Mouse (Mus musculus) MEL (cell line): ENCODE measurements around the gene Wdr46. TPM values are rescaled to one million over a fixed set of nuclear protein-coding genes. Genes with fewer than 3 reads are reported as not detected.

Experiments
- CHD1 ChIP-seq: IDR thresholded peaks from 2 replicates; pipeline ENCODE4 v1.6.1; 2012; ENCODE audit warnings: low read depth, mild to moderate bottlenecking, inconsistent platforms, low read length, improper control_type of control experiment
- CHD2 ChIP-seq: IDR thresholded peaks from 2 replicates; pipeline ENCODE4 v1.6.1; 2011; ENCODE audit warnings: low read length, improper control_type of control experiment
- CTCF ChIP-seq, 3 experiments: IDR thresholded peaks in 2 of 3; conservative IDR thresholded peaks in 1 of 3; 2 replicates each; pipeline ENCODE4 v1.5.1; 2011 to 2012; ENCODE audit warnings: low read length in 3 of 3, low read depth in 2 of 3, mild to moderate bottlenecking in 2 of 3, improper control_type of control experiment in 1 of 3, inconsistent platforms in 1 of 3, mixed read lengths in 1 of 3, moderate library complexity in 1 of 3; ENCODE audit not compliant: control insufficient read depth in 1 of 3, insufficient read depth in 1 of 3, poor library complexity in 1 of 3, severe bottlenecking in 1 of 3
- E2F4 ChIP-seq: IDR thresholded peaks from 2 replicates; pipeline ENCODE4 v1.6.1; 2011; ENCODE audit warnings: low read depth, low read length, improper control_type of control experiment, borderline replicate concordance
- ELF1 ChIP-seq: IDR thresholded peaks from 2 replicates; pipeline ENCODE4 v1.6.1; 2014; ENCODE audit warnings: low read depth, mild to moderate bottlenecking, inconsistent platforms, low read length, improper control_type of control experiment, moderate library complexity
- GATA1 ChIP-seq: IDR thresholded peaks from 2 replicates; pipeline ENCODE4 v1.6.1; 2011; ENCODE audit warnings: low read depth, low read length, improper control_type of control experiment
- HCFC1 ChIP-seq: IDR thresholded peaks from 2 replicates; pipeline ENCODE4 v1.6.1; 2012; ENCODE audit warnings: low read depth, mild to moderate bottlenecking, inconsistent platforms, low read length, improper control_type of control experiment, moderate library complexity
- JUND ChIP-seq: IDR thresholded peaks from 2 replicates; pipeline ENCODE4 v1.6.1; 2011; ENCODE audit warnings: low read depth, mild to moderate bottlenecking, improper control_type of control experiment, low read length
- MAFK ChIP-seq: IDR thresholded peaks from 2 replicates; pipeline ENCODE4 v1.6.1; 2011; ENCODE audit warnings: low read depth, mild to moderate bottlenecking, low read length, improper control_type of control experiment, borderline replicate concordance
- MAZ ChIP-seq: IDR thresholded peaks from 2 replicates; pipeline ENCODE4 v1.6.1; 2012; ENCODE audit warnings: low read depth, mild to moderate bottlenecking, inconsistent platforms, low read length, improper control_type of control experiment
- MEF2A ChIP-seq: IDR thresholded peaks from 2 replicates; pipeline ENCODE4 v1.6.1; 2014; ENCODE audit warnings: low read depth, mild to moderate bottlenecking, inconsistent platforms, low read length, improper control_type of control experiment; ENCODE audit not compliant: poor library complexity, insufficient replicate concordance, severe bottlenecking; ENCODE audit errors: extremely low read depth
- MYC ChIP-seq: IDR thresholded peaks from 2 replicates; pipeline ENCODE4 v1.6.1; 2011; ENCODE audit warnings: low read depth, mild to moderate bottlenecking, low read length, improper control_type of control experiment, moderate library complexity
- POLR2A ChIP-seq, 2 experiments: IDR thresholded peaks; 2 replicates each; pipeline ENCODE4 v1.6.1; 2011 to 2012; ENCODE audit warnings: low read length in 2 of 2, mild to moderate bottlenecking in 2 of 2, control low read depth in 1 of 2, improper control_type of control experiment in 1 of 2, low read depth in 1 of 2, moderate library complexity in 1 of 2; ENCODE audit not compliant: control insufficient read depth in 1 of 2, insufficient read depth in 1 of 2, poor library complexity in 1 of 2
- POLR2AphosphoS2 ChIP-seq: IDR thresholded peaks from 2 replicates; pipeline ENCODE4 v1.6.1; 2011; ENCODE audit warnings: low read length, improper control_type of control experiment
- POLR2AphosphoS5 ChIP-seq: IDR thresholded peaks from 2 replicates; pipeline ENCODE4 v1.6.1; 2012; ENCODE audit warnings: low read depth, borderline replicate concordance, mild to moderate bottlenecking, inconsistent platforms, low read length, moderate library complexity, mixed read lengths
- RAD21 ChIP-seq: IDR thresholded peaks from 2 replicates; pipeline ENCODE4 v1.6.1; 2011; ENCODE audit warnings: mild to moderate bottlenecking, low read depth, low read length, improper control_type of control experiment
- RCOR1 ChIP-seq: IDR thresholded peaks from 2 replicates; pipeline ENCODE4 v1.6.1; 2012; ENCODE audit warnings: low read depth, mild to moderate bottlenecking, inconsistent platforms, low read length, improper control_type of control experiment
- SIN3A ChIP-seq: IDR thresholded peaks from 2 replicates; pipeline ENCODE4 v1.6.1; 2012; ENCODE audit warnings: low read length, improper control_type of control experiment, inconsistent platforms
- SMC3 ChIP-seq: IDR thresholded peaks from 2 replicates; pipeline ENCODE4 v1.6.1; 2011; ENCODE audit warnings: low read depth, low read length, improper control_type of control experiment
- TAL1 ChIP-seq: IDR thresholded peaks from 2 replicates; pipeline ENCODE4 v1.6.1; 2012; ENCODE audit warnings: mild to moderate bottlenecking, inconsistent platforms, low read length, moderate library complexity, mixed read lengths
- TBP ChIP-seq: IDR thresholded peaks from 2 replicates; pipeline ENCODE4 v1.8.0; 2011; ENCODE audit warnings: low read depth, low read length, improper control_type of control experiment
- UBTF ChIP-seq: IDR thresholded peaks from 2 replicates; pipeline ENCODE4 v1.6.1; 2012; ENCODE audit warnings: low read depth, mild to moderate bottlenecking, inconsistent platforms, low read length, improper control_type of control experiment, moderate library complexity, borderline replicate concordance; ENCODE audit not compliant: insufficient read depth
- USF1 ChIP-seq: IDR thresholded peaks from 2 replicates; pipeline ENCODE4 v1.6.1; 2014; ENCODE audit warnings: low read depth, mild to moderate bottlenecking, inconsistent platforms, low read length, improper control_type of control experiment, moderate library complexity
- ZC3H11A ChIP-seq: IDR thresholded peaks from 2 replicates; pipeline ENCODE4 v1.6.1; 2012; ENCODE audit warnings: low read depth, mild to moderate bottlenecking, inconsistent platforms, low read length, improper control_type of control experiment
- ZKSCAN1 ChIP-seq: IDR thresholded peaks from 2 replicates; pipeline ENCODE4 v1.6.1; 2012; ENCODE audit warnings: low read depth, mild to moderate bottlenecking, inconsistent platforms, low read length, improper control_type of control experiment, moderate library complexity
- ZNF384 ChIP-seq: IDR thresholded peaks from 2 replicates; pipeline ENCODE4 v1.6.1; 2012; ENCODE audit warnings: low read depth, mild to moderate bottlenecking, inconsistent platforms, low read length, improper control_type of control experiment
- polyA plus RNA-seq, 2 experiments: library from polyadenylated mRNA; stranded (reverse) in 1 of 2; unstranded in 1 of 2; fragments of >175 nt in 1 of 2; fragments of >200 nt in 1 of 2; gene quantifications; 2 replicates each; pipeline versions ENCODE4 v1.2.1 to v1.2.4; 2012; ENCODE audit warnings: low replicate concordance in 2 of 2, low read depth in 1 of 2; ENCODE audit not compliant: insufficient read length in 2 of 2, insufficient read depth in 1 of 2, missing spikeins in 1 of 2
- total RNA-seq: library from RNA; depleted of rRNA; stranded (reverse); fragments of 300-350 nt; gene quantifications from 2 replicates; pipeline ENCODE4 v1.2.3, GENCODE M21; 2012

Gene Wdr46
- total and polyA plus RNA-seq, 3 experiments, result 100 to 131 TPM; not detected in 1

DNA sequence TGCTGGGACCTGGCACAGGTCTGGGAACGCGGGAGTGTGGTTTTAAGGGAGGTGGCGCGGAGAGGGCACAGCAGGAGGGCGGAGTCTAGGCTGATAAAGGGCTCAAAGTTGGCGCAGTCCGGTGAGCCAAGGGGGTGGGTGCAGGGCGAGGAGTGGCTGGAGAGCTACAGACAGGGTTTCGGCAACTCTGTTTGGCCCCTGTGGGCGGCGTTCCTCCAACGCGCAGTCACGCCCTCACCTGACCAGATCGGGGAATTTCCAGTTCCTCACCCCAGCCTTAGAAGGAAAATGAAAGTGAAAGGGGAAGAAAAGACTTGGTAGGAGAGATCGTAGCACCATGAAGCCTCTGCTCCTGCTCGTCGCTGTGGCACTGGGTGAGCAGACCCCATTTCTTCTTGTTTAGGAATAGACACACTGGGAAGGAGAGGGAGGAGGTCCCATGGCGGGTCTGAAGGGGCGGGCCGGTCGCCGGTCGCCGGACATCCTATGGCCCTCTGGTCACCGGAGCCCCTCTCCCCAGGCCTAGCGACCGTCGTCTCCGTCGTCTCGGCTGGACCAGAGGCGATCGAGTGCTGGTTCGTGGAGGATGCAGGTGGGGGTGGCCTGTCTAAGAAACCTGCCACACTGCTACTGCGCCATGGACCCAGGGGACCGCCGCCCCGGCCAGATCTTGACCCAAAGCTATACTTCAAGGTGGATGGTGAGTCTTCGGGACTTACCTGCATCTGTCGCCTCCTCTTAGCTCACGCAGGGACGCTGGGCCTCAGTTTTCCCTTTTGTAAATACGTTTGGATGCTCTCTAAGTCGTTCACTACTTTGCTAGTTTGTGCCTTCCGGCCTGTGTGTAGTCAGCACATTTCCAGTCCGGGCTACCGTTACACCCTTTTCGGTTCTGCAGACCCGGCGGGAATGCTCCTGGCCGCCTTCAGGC, 20.8 kb upstream of the Wdr46 start (continued):
- no peak for TF ChIP-seq TAL1
- peak in 2 of 3 experiments; percentile 45 to 58; a peak in 4 of 6 replicates for TF ChIP-seq CTCF (IDR thresholded peaks at IDR 0.05 in 2 of 3, conservative IDR thresholded peaks at IDR 0.05 in 1 of 3; ENCODE audit: control insufficient read depth in 1 of 3, insufficient read depth in 1 of 3, low read depth in 2 of 3, low read length in 3 of 3, poor library complexity in 1 of 3, severe bottlenecking in 1 of 3)
- no peak for TF ChIP-seq JUND
- TF ChIP-seq MYC, result no peak
- TF ChIP-seq POLR2AphosphoS2, result peak; percentile 56; the same call in 1 of the 2 replicates
- TF ChIP-seq CHD1, result no peak
- 0 out of 2 replicates have a peak, but pooled peaks have one; percentile 8 for TF ChIP-seq CHD2
- TF ChIP-seq UBTF, result no peak
- TF ChIP-seq SIN3A, result peak; percentile 90
- TF ChIP-seq E2F4, result no peak
- TF ChIP-seq RCOR1, result no peak
- TF ChIP-seq MAZ, result no peak; the same call in 1 of the 2 replicates
- TF ChIP-seq POLR2A (IDR thresholded peaks at IDR 0.05; ENCODE audit: control insufficient read depth in 1 of 2, insufficient read depth in 1 of 2, low read depth in 1 of 2, low read length in 2 of 2, poor library complexity in 1 of 2), result peak in 1 of 2 experiments; percentile 45; a peak in 2 of 4 replicates
- TF ChIP-seq HCFC1, result peak; percentile 68
- TF ChIP-seq GATA1, result no peak
- 0 out of 2 replicates have a peak, but pooled peaks have one; percentile 13 for TF ChIP-seq TBP
- TF ChIP-seq MEF2A, result no peak
- TF ChIP-seq USF1, result peak; percentile 69
- TF ChIP-seq MAFK, result no peak
- no peak; the same call in 1 of the 2 replicates for TF ChIP-seq ZC3H11A
- peak; percentile 17; the same call in 1 of the 2 replicates for TF ChIP-seq SMC3
- TF ChIP-seq ZKSCAN1, result no peak
- no peak; the same call in 1 of the 2 replicates for TF ChIP-seq RAD21
- TF ChIP-seq POLR2AphosphoS5, result no peak
- TF ChIP-seq ZNF384, result no peak
- TF ChIP-seq ELF1, result 0 out of 2 replicates have a peak, but pooled peaks have one; percentile 13
